8 mouse cellular contexts compared by ENCODE assay signal in the genomic region with DNA sequence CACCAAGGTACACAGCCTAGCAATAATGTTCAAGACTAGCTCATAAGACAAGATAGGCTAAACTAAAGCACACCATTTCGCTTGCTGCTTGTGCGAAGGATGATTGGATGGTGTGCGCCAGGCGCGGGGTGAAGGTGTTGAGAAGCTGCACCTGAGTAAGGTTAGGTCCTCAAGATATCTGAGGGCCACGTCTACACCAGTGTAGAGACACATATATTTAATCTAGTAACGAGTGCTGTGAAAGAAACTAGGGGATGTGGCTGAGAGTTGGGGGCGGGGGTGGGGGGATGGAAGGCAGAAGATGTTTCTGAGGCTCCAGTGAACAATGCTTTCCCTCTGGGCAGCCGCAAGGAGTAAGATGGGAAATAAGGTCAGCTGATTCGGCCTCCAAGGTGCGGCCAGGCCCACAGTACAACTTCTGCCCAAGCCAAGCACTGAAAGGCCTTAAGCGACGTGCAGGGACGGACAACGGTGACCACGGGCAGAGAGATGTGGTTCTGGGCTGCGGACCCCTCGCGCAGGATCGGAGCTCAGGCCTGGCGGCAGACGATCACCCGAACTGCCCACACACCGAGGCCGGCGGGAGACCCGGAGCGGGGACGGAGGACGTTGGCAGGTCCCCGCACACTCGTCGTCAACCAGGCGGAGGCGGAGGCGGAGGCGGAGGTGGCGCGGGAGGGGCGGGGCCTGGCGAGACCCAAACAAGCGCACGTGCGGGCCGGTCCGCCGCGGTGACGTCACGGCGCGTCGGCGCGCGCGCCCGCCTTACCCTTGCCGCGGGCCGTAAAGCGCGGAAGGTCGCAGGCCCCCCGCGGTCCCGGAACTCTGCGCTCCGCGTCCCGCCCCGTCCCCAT. TPM values are rescaled to one million over a fixed set of nuclear protein-coding genes. Genes with fewer than 3 reads are reported as not detected.
DNase-seq lines count a peak whose midpoint lies in the region; ATAC-seq lines count a peak whose summit lies in the region.

A gene (plus strand): TSS at position 766 of the 854 bp plus-strand sequence.

- H3K27ac ChIP-seq in hindbrain, embryonic 15.5 days (replicated peaks) = peak within 1 kb of the TSS; percentile 82

- H3K9ac ChIP-seq in hindbrain, embryonic 15.5 days = peak within 1 kb of the TSS; percentile 67

- peaks cover 23% of the 10 kb centered on the region for H3K4me1 ChIP-seq in hindbrain, embryonic 15.5 days (replicated peaks)

- H3K27me3 ChIP-seq in hindbrain, embryonic 15.5 days = no peaks in the 10 kb centered on the region

- H3K4me3 ChIP-seq in hindbrain, embryonic 15.5 days = peak within 1 kb of the TSS; percentile 75

- 9% methylated on average over 37 of the region's 72 CpGs for WGBS in hindbrain, embryonic 15.5 days

- peak; percentile 95 for ATAC-seq in hindbrain, embryonic 15.5 days (ENCODE audit: low FRiP score, low read depth)

- peak; percentile 89 for DNase-seq in R1 (ENCODE audit: low read depth, low spot score)
- DNase-seq in cerebellum, postnatal 25 days = peak; percentile 97 to 98
- peak; percentile 91 to 93 for DNase-seq in frontal cortex, postnatal 36 days (ENCODE audit: low spot score in 2 of 2)
- DNase-seq in left cerebral cortex, adult 11 months (ENCODE audit: low spot score) = peak; percentile 79
- DNase-seq in lung, postnatal 4 days = peak; percentile 95 to 97
- DNase-seq in retina, postnatal 7 days (ENCODE audit: low read depth, low spot score) = peak; percentile 84
- DNase-seq in urinary bladder, adult 2 months (ENCODE audit: low spot score) = peak; percentile 87

- no peaks in the 10 kb centered on the region for H3K36me3 ChIP-seq in hindbrain, embryonic 15.5 days

- peak within 1 kb of the TSS; percentile 70 for H3K4me2 ChIP-seq in hindbrain, embryonic 15.5 days

- H3K9me3 ChIP-seq in hindbrain, embryonic 15.5 days = no peaks in the 10 kb centered on the region

RNA-seq across cellular contexts. Expression of the gene that starts here (rescaled TPM):
- polyA plus RNA-seq in hindbrain, embryonic 15.5 days (2015; fragmentation: Nextera tagmentation; extraction: Ambion mirVana) = 10.2 and 11.0 TPM in 2 replicates
- polyA plus RNA-seq in urinary bladder, adult 2 months (2012; rRNA removed) = 11.2 and 14.7 TPM in 2 replicates

Comparison
In these comparisons a context has a peak if more than half of its experiments do, and no peak if none do; other contexts are left out.
1. Peak in every context shown above with its lines: DNase-seq, ATAC-seq, H3K4me3 ChIP-seq and H3K27ac ChIP-seq.